Mouse (Mus musculus) testis, adult 2 months (tissue): Measurements from ENCODE around the gene Olfr412.

Experiments used
- CTCF ChIP-seq: fragments of 200-500 bp; IDR thresholded peaks from 2 replicates; pipeline ENCODE4 v1.5.1; 2012; ENCODE audit warnings: low read depth, mild to moderate bottlenecking, inconsistent platforms, low read length, moderate library complexity; ENCODE audit not compliant: control insufficient read depth, insufficient read depth, insufficient replicate concordance
- POLR2A ChIP-seq: fragments of 200-500 bp; IDR thresholded peaks from 2 replicates; pipeline ENCODE4 v1.6.1; 2012; ENCODE audit warnings: low read depth, mild to moderate bottlenecking, inconsistent platforms, low read length, moderate library complexity; ENCODE audit not compliant: control insufficient read depth

GRCm38 (mm10) chr11:74412462-74412861, 50.6 kb downstream of the Olfr412 start:
- TF ChIP-seq POLR2A, result no peak
- no peak for TF ChIP-seq CTCF
